Mouse (Mus musculus) lung, postnatal 0 days (tissue): ENCODE data around the gene Hes5.

Source experiments
- CTCF ChIP-seq: IDR thresholded peaks from 2 replicates; pipeline ENCODE4 v1.5.1; 2016; ENCODE audit warnings: antibody characterized with exemption, mild to moderate bottlenecking
- EP300 ChIP-seq: IDR thresholded peaks from 2 replicates; pipeline ENCODE4 v1.6.1; 2016; ENCODE audit warnings: antibody characterized with exemption, mild to moderate bottlenecking, control low read depth

DNA sequence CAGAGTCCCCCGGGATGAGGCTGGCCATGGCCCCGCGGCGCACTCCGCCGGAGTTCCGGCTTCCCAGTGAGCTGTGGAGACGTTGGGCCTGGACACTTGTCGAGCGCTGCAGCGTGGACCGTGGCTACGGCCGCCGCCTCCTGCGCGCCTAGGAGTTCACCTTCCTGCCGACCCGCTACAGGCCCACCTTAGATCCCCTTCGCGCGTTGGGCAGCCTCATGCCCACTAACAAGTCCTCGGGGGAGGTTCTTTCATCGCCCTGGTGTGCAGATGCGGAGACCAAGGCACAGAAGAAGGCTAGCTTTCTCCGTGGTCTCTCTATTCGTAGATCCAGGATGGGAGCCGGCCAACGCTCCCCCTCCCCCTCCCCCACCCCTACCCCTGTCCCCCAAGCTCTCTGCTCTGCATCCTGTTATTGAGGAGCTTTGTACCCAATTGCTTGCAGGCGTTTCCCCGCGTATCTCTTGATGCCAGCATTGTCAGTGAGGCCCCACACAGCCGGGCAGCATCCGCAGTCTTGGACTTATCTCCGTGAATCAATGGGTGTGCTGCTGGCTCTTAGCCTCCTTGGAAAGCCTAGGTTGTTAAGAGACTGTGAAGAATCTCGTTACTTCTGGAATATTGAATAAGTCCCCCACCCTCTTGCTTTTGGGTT lies 4.0 kb downstream of the Hes5 start:
- TF ChIP-seq CTCF = no peak
- no peak for TF ChIP-seq EP300
